ENCODE assay signal across 22 mouse cellular contexts in genomic region chr3:58678905-58679304, GRCm38 (mm10). TPM values are rescaled to one million over a fixed set of nuclear protein-coding genes. Genes with fewer than 3 reads are reported as not detected.
DNase-seq lines count a peak whose midpoint lies in the region; ATAC-seq lines count a peak whose summit lies in the region.
"Had no signal": no experiment of that assay in that cellular context is flagged by ENCODE, and none has a peak within 500 bp of the region (broad histone marks: within the 10 kb centered on the region; RNA-seq: fewer than 3 reads in every experiment).

No protein-coding gene starts in this region.

- H3K9me3 ChIP-seq in heart, embryonic 10.5 days = no peaks in the 10 kb centered on the region
- H3K9me3 ChIP-seq in midbrain, embryonic 11.5 days (ENCODE audit: control insufficient read depth, low read length) = no peaks in the 10 kb centered on the region
- no peaks in the 10 kb centered on the region for H3K9me3 ChIP-seq in midbrain, embryonic 15.5 days
- H3K9me3 ChIP-seq in hindbrain, embryonic 16.5 days (ENCODE audit: control insufficient read depth, low read length) = no peaks in the 10 kb centered on the region
- H3K9me3 ChIP-seq: liver, embryonic 12.5 days had no signal

- peak; percentile 55; the same call in 1 of the 2 replicates for ATAC-seq in midbrain, embryonic 11.5 days (ENCODE audit: low FRiP score)
- no peak for ATAC-seq in midbrain, embryonic 15.5 days (replicated peaks)
- ATAC-seq in hindbrain, embryonic 16.5 days = 0 out of 2 replicates have a peak, but pooled peaks have one; percentile 15
- ATAC-seq: forebrain, postnatal 0 days; intestine, embryonic 16.5 days; liver, embryonic 12.5 days had no signal

- peaks cover 51% of the 10 kb centered on the region for H3K4me1 ChIP-seq in heart, embryonic 10.5 days
- H3K4me1 ChIP-seq in midbrain, embryonic 11.5 days (ENCODE audit: control insufficient read depth, insufficient read depth, low read length) = peaks cover 2% of the 10 kb centered on the region; the same call in 1 of the 2 replicates
- H3K4me1 ChIP-seq in midbrain, embryonic 15.5 days = peaks cover 6% of the 10 kb centered on the region
- peaks cover 16% of the 10 kb centered on the region for H3K4me1 ChIP-seq in hindbrain, embryonic 16.5 days (ENCODE audit: control insufficient read depth, insufficient read depth, low read depth, low read length)
- H3K4me1 ChIP-seq: liver, embryonic 12.5 days had no signal

- H3K27ac ChIP-seq in heart, embryonic 10.5 days = peak overlapping the region; percentile 16; the same call in 1 of the 2 replicates
- no peak overlapping the region for H3K27ac ChIP-seq in midbrain, embryonic 11.5 days (ENCODE audit: low read depth, low read length)
- H3K27ac ChIP-seq in midbrain, embryonic 15.5 days = no peak overlapping the region
- H3K27ac ChIP-seq in hindbrain, embryonic 16.5 days (ENCODE audit: low read depth, low read length) = no peak overlapping the region
- H3K27ac ChIP-seq: kidney, postnatal 0 days; liver, embryonic 12.5 days had no signal

- no peaks in the 10 kb centered on the region for H3K27me3 ChIP-seq in heart, embryonic 10.5 days (ENCODE audit: insufficient read depth, poor library complexity, severe bottlenecking)
- H3K27me3 ChIP-seq in midbrain, embryonic 11.5 days (ENCODE audit: control insufficient read depth, insufficient read depth, low read length) = no peaks in the 10 kb centered on the region
- H3K27me3 ChIP-seq in midbrain, embryonic 15.5 days (replicated peaks) = no peaks in the 10 kb centered on the region
- H3K27me3 ChIP-seq in hindbrain, embryonic 16.5 days (replicated peaks; ENCODE audit: control insufficient read depth, insufficient read depth, low read length) = no peaks in the 10 kb centered on the region
- H3K27me3 ChIP-seq: liver, embryonic 12.5 days had no signal

- WGBS in heart, embryonic 10.5 days = 53% methylated on average over 2 of the region's 2 CpGs
- WGBS in midbrain, embryonic 11.5 days = 44% methylated on average over 2 of the region's 2 CpGs
- WGBS in midbrain, embryonic 15.5 days = 42% methylated on average over 2 of the region's 2 CpGs
- WGBS in hindbrain, embryonic 16.5 days = 43% methylated on average over 2 of the region's 2 CpGs

- no peak overlapping the region for H3K4me3 ChIP-seq in heart, embryonic 10.5 days
- H3K4me3 ChIP-seq in midbrain, embryonic 11.5 days (ENCODE audit: low read depth, low read length) = no peak overlapping the region
- no peak overlapping the region for H3K4me3 ChIP-seq in midbrain, embryonic 15.5 days
- no peak overlapping the region for H3K4me3 ChIP-seq in hindbrain, embryonic 16.5 days (ENCODE audit: low read length)
- H3K4me3 ChIP-seq: liver, embryonic 12.5 days had no signal

- peaks cover 20% of the 10 kb centered on the region for H3K36me3 ChIP-seq in heart, embryonic 10.5 days
- H3K36me3 ChIP-seq in midbrain, embryonic 11.5 days (ENCODE audit: control insufficient read depth, insufficient read depth, low read length) = no peaks in the 10 kb centered on the region
- H3K36me3 ChIP-seq in midbrain, embryonic 15.5 days (replicated peaks) = 0 out of 2 replicates have a peak, but pooled peaks cover 4% of the 10 kb centered on the region
- peaks cover 6% of the 10 kb centered on the region; the same call in 1 of the 2 replicates for H3K36me3 ChIP-seq in hindbrain, embryonic 16.5 days (ENCODE audit: control insufficient read depth, insufficient read depth, low read length)

- DNase-seq in heart, embryonic 10.5 days (ENCODE audit: low spot score) = no peak
- DNase-seq in heart, adult 8-10 months (ENCODE audit: low spot score) = no peak
- DNase-seq in midbrain, embryonic 11.5 days (ENCODE audit: low spot score, missing footprints) = no peak
- peak; percentile 62 for DNase-seq in retina, embryonic 14.5 days (ENCODE audit: low spot score)
- no peak for DNase-seq in left cerebral cortex, postnatal 25 days (ENCODE audit: low spot score in 2 of 2)
- no peak for DNase-seq in spleen, adult 12 weeks (ENCODE audit: low spot score)
- DNase-seq: adrenal gland, postnatal 14 days; B cell, adult 2 months; cerebellum, adult 18-20 months; cerebellum, postnatal 36 days; forebrain, postnatal 0 days; gastrocnemius, postnatal 14 days; heart, postnatal 4 days had no signal

- H3K9ac ChIP-seq in midbrain, embryonic 11.5 days (ENCODE audit: low read length) = no peak overlapping the region
- no peak overlapping the region for H3K9ac ChIP-seq in midbrain, embryonic 15.5 days
- no peak overlapping the region for H3K9ac ChIP-seq in hindbrain, embryonic 16.5 days (ENCODE audit: low read depth, low read length)
- H3K9ac ChIP-seq: forebrain, postnatal 0 days; liver, embryonic 12.5 days had no signal

- intact Hi-C loops in left cerebral cortex, postnatal 25 days (cut with DNase I) = no loop called here

- H3K4me2 ChIP-seq in midbrain, embryonic 11.5 days = no peak overlapping the region
- H3K4me2 ChIP-seq in midbrain, embryonic 15.5 days = no peak overlapping the region
- no peak overlapping the region for H3K4me2 ChIP-seq in hindbrain, embryonic 16.5 days (ENCODE audit: low read length)
- H3K4me2 ChIP-seq: liver, embryonic 12.5 days had no signal

RNA-seq across cellular contexts. Expression of gene Siah2, which starts 13.3 kb away (rescaled TPM):
- 4.8 and 6.6 TPM in 2 replicates for polyA plus RNA-seq in heart, embryonic 10.5 days (2016; fragmentation: Nextera tagmentation; extraction: Ambion mirVana)
- total RNA-seq in heart, adult 8-10 months (2022) = 10 to 100 TPM in 1 of 4 experiments, 1 to 10 TPM in 3; 5.3 to 10.6 (median 7.6) TPM
- polyA plus RNA-seq in midbrain, embryonic 11.5 days (2014; fragmentation: Nextera tagmentation; extraction: Ambion mirVana) = 3.7 and 4.0 TPM in 2 replicates
- 9.9 and 10.2 TPM in 2 replicates for polyA plus RNA-seq in midbrain, embryonic 15.5 days (2015; fragmentation: Nextera tagmentation; extraction: Ambion mirVana)
- polyA plus RNA-seq in hindbrain, embryonic 16.5 days (2015; fragmentation: Nextera tagmentation; extraction: Ambion mirVana) = 8.4 and 10.4 TPM in 2 replicates
- 10 to 100 TPM; 18.0 to 18.7 TPM for total RNA-seq in left cerebral cortex, postnatal 25 days (2021)

RNA-seq across cellular contexts. Expression of gene Erich6, which starts 41.9 kb away (rescaled TPM):
- 0.06 TPM in 1 of 2 replicates, not detected in the other for polyA plus RNA-seq in heart, embryonic 10.5 days (2016; fragmentation: Nextera tagmentation; extraction: Ambion mirVana)
- not detected for total RNA-seq in heart, adult 8-10 months (2022)
- polyA plus RNA-seq in midbrain, embryonic 11.5 days (2014; fragmentation: Nextera tagmentation; extraction: Ambion mirVana) = 0.08 TPM in 1 of 2 replicates, not detected in the other
- 0.29 and 0.30 TPM in 2 replicates for polyA plus RNA-seq in midbrain, embryonic 15.5 days (2015; fragmentation: Nextera tagmentation; extraction: Ambion mirVana)
- 0.15 and 0.31 TPM in 2 replicates for polyA plus RNA-seq in hindbrain, embryonic 16.5 days (2015; fragmentation: Nextera tagmentation; extraction: Ambion mirVana)
- total RNA-seq in left cerebral cortex, postnatal 25 days (2021) = 1 to 10 TPM; 1.1 to 1.5 TPM
- total RNA-seq: adrenal gland, postnatal 14 days; megakaryocyte, adult 5-6 weeks; monocyte, adult 5-6 weeks had no signal
- polyA plus RNA-seq: embryonic facial prominence, embryonic 11.5 days; intestine, embryonic 16.5 days; kidney, postnatal 0 days; liver, embryonic 12.5 days; lung, embryonic 16.5 days had no signal
